Mouse (Mus musculus) intestine, embryonic 15.5 days (tissue): ENCODE measurements around the gene Cpeb3. TPM values are rescaled to one million over a fixed set of nuclear protein-coding genes. Genes with fewer than 3 reads are reported as not detected.
A peak's percentile ranks its signal among the peaks of the same experiment; 100 is the strongest.

Experiments
- ATAC-seq: fragments of 200-750 bp; cut with Nextera tagmentation; 2 replicates; pipeline ENCODE4 v1.8.0; 2017; ENCODE audit warnings: moderate TSS enrichment, moderate library complexity
- H3K27ac ChIP-seq: fragments of 300-500 bp; sonication (generic); 2 replicates; pipeline ENCODE4 v1.5.1; 2015; ENCODE audit warnings: mild to moderate bottlenecking, inconsistent platforms
- H3K27me3 ChIP-seq: fragments of 300-500 bp; sonication (generic); replicated peaks from 2 replicates; pipeline ENCODE4 v1.6.1; 2015; ENCODE audit warnings: inconsistent platforms
- H3K36me3 ChIP-seq: fragments of 300-500 bp; sonication (generic); 2 replicates; pipeline ENCODE4 v1.6.1; 2015; ENCODE audit warnings: inconsistent platforms
- H3K4me1 ChIP-seq: fragments of 300-500 bp; sonication (generic); replicated peaks from 2 replicates; pipeline ENCODE4 v1.6.1; 2015; ENCODE audit warnings: inconsistent platforms
- H3K4me2 ChIP-seq: fragments of 300-500 bp; sonication (generic); replicated peaks from 2 replicates; pipeline ENCODE4 v1.6.1; 2015; ENCODE audit warnings: mild to moderate bottlenecking, inconsistent platforms
- H3K4me3 ChIP-seq: fragments of 300-500 bp; sonication (generic); replicated peaks from 2 replicates; pipeline ENCODE4 v1.5.1; 2015; ENCODE audit warnings: inconsistent platforms
- H3K9ac ChIP-seq: fragments of 300-500 bp; sonication (generic); 2 replicates; pipeline ENCODE4 v1.6.1; 2015; ENCODE audit warnings: inconsistent platforms
- H3K9me3 ChIP-seq: fragments of 300-500 bp; sonication (generic); 2 replicates; pipeline ENCODE4 v1.6.1; 2016; ENCODE audit warnings: inconsistent platforms
- WGBS: fragments of 180-500 bp; shearing (Covaris S2); methylation state at CpG from one replicate; pipeline ENCODE4 v1.1.7; 2015; 5-methylcytosine and 5-hydroxymethylcytosine counted together
- polyA plus RNA-seq: library from polyadenylated mRNA; unstranded; fragments of >200 nt; fragmentation: Nextera tagmentation; extraction: Ambion mirVana; gene quantifications from 2 replicates; pipeline ENCODE4 v1.2.1, GENCODE M21; 2015

Cpeb3 gene
- polyA plus RNA-seq, 1 experiment from 2014 or later: 0.85 TPM

GRCm38 (mm10) chr19:37074726-37075125 lies 133.7 kb downstream of the Cpeb3 start:
- ATAC-seq: no peak
- no peak overlapping the region for H3K9ac ChIP-seq
- WGBS: 51% methylated on average over 5 of the region's 5 CpGs
- H3K4me2 ChIP-seq: no peak overlapping the region
- H3K27me3 ChIP-seq: no peaks in the 10 kb centered on the region
- H3K27ac ChIP-seq: no peak overlapping the region
- no peaks in the 10 kb centered on the region for H3K9me3 ChIP-seq
- H3K36me3 ChIP-seq: no peaks in the 10 kb centered on the region
- no peaks in the 10 kb centered on the region for H3K4me1 ChIP-seq
- H3K4me3 ChIP-seq: no peak overlapping the region

DNA sequence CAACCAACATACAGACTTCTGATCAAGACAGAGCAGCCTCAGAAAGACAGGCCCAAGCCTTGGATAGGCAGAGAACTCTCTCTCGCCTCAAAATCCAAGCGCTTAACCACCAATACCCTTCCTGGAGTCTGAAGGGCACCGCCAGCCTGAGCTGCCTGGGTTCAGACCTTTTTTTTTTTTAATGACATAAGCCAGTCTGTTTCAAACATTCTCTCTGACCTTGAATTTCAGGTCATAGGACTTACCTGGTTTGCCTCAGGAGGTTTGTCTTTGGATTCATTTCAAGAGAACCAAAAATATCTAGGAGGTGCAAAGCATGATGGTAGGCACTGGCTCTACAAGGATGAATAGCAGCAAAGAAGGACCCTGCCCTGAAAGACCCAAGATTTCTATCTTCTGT lies 134.1 kb downstream of the Cpeb3 start:
- no peaks in the 10 kb centered on the region for H3K36me3 ChIP-seq
- H3K4me2 ChIP-seq: no peak overlapping the region
- H3K27ac ChIP-seq: no peak overlapping the region
- no peaks in the 10 kb centered on the region for H3K27me3 ChIP-seq
- 90% methylated on average over 3 of the region's 3 CpGs for WGBS
- no peaks in the 10 kb centered on the region for H3K9me3 ChIP-seq
- no peak overlapping the region for H3K4me3 ChIP-seq
- ATAC-seq: no peak
- H3K9ac ChIP-seq: no peak overlapping the region
- no peaks in the 10 kb centered on the region for H3K4me1 ChIP-seq

DNA sequence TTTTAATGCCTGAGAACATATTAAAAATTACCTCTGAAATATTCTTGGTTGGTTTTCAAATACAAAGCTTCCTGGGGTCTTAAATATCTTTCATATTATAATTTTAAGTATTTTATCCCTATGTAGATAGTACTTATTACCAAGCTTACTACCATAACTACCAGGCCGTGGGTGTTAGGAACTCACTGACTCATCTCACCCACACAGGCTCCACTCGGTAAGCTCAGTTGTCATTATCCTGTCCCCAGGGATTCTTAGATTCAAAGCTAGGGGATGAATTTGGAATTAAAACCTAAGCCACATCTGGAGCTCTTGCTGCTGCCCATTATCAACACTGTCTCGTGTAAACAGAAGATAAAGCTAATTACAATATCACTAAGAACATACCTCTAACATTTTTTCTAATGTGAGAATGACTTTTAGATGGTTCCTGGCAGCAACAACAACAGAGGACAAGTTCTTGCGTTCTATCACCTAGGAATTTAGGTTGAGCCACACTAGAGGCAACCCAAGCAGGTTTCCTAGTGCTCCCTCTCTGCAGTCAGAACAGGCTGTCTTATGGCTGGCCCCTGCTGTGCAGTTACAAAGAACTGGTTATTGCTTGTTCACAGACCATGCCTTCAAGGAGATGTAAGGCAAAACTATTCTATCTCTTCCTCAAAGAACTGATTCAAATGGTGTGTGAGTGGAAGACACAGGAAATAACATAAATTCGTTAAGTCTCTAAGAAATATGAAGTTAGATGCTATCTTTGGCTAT lies 135.4 kb downstream of the Cpeb3 start:
- H3K27me3 ChIP-seq: no peaks in the 10 kb centered on the region
- 65% methylated on average over 5 of the region's 5 CpGs for WGBS
- H3K4me3 ChIP-seq: no peak overlapping the region
- ATAC-seq: no peak
- no peak overlapping the region for H3K4me2 ChIP-seq
- no peak overlapping the region for H3K27ac ChIP-seq
- H3K9ac ChIP-seq: no peak overlapping the region
- no peaks in the 10 kb centered on the region for H3K9me3 ChIP-seq
- no peaks in the 10 kb centered on the region for H3K4me1 ChIP-seq
- no peaks in the 10 kb centered on the region for H3K36me3 ChIP-seq

- 85% methylated on average over 4 of the region's 4 CpGs for WGBS
Measured at GRCm38 (mm10) chr19:37069243-37069642, 139.2 kb downstream of the Cpeb3 start.

DNA sequence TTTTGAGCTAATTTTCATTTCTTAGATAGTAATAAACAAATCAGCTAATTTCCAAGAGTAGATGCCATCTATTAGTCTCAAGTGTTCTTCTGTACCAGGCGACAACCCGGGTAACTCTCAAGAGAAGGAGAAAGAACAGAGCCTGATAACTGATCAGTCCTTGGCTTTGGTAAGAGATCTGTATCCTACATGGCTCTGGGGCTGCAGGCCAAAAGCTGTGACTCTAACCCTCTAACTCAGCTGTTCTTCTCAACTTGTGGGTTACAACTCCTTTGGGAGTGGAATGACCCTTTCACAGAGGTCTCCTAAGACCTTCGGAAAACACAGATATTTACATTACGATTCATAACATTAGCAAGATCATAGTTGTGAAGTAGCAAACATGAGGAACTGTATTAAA lies 148.3 kb downstream of the Cpeb3 start:
- H3K4me3 ChIP-seq: no peak overlapping the region
- no peak overlapping the region for H3K4me2 ChIP-seq
- no peaks in the 10 kb centered on the region for H3K36me3 ChIP-seq
- H3K9ac ChIP-seq: no peak overlapping the region
- ATAC-seq: no peak
- no peaks in the 10 kb centered on the region for H3K9me3 ChIP-seq
- H3K4me1 ChIP-seq: no peaks in the 10 kb centered on the region
- H3K27ac ChIP-seq: no peak overlapping the region
- 76% methylated on average over 4 of the region's 4 CpGs for WGBS
- no peaks in the 10 kb centered on the region for H3K27me3 ChIP-seq

More at GRCm38 (mm10) chr19:37069243-37069642, 139.2 kb downstream of the Cpeb3 start:
- no peaks in the 10 kb centered on the region for H3K36me3 ChIP-seq
- no peak overlapping the region for H3K27ac ChIP-seq
- no peak for ATAC-seq
- H3K4me1 ChIP-seq: no peaks in the 10 kb centered on the region
- H3K4me3 ChIP-seq: no peak overlapping the region
- H3K27me3 ChIP-seq: no peaks in the 10 kb centered on the region
- no peak overlapping the region for H3K4me2 ChIP-seq
- H3K9me3 ChIP-seq: no peaks in the 10 kb centered on the region
- no peak overlapping the region for H3K9ac ChIP-seq

GRCm38 (mm10) chr19:37059623-37060022 lies 148.8 kb downstream of the Cpeb3 start:
- WGBS: 49% methylated on average over 2 of the region's 2 CpGs
- no peak overlapping the region for H3K4me2 ChIP-seq
- H3K9ac ChIP-seq: no peak overlapping the region
- no peak overlapping the region for H3K27ac ChIP-seq
- H3K4me1 ChIP-seq: no peaks in the 10 kb centered on the region
- no peak for ATAC-seq
- no peaks in the 10 kb centered on the region for H3K27me3 ChIP-seq
- H3K4me3 ChIP-seq: no peak overlapping the region
- H3K36me3 ChIP-seq: no peaks in the 10 kb centered on the region
- H3K9me3 ChIP-seq: no peaks in the 10 kb centered on the region

DNA sequence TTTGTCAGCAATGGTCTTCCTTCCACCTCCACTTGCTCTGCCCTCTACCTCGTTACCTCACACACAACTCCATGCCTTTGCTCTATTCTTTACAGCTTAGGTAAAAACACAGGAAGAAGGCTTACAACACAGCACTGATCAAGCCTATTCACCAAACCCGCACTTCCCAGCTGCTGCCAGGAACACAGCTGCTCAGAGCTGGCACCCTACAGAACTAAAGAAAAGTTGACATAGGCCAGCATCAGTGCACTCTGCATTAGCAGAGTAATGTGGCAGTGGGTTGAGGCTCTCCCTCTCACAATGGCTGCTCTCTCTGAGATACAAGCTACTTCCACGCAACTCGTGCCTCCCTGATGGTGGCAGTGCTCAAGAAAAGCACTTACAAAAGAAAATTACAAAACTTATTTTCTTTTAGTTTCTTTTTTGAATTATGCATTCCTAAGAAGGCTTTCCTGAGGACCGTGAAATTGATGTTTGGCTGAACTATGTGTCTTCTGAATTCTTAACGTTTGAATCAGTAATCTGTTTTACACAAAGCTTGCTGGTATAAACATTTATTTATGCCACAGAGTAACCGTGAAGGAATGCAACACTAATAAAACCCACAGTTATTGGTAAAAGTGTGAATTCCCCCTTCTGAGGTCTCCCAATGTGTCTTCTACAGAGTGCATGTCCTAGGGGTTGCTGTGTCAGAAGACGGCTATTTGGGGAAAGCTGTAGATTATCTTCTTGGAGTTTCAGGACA lies 151.1 kb downstream of the Cpeb3 start:
- no peaks in the 10 kb centered on the region for H3K4me1 ChIP-seq
- H3K9me3 ChIP-seq: no peaks in the 10 kb centered on the region
- 78% methylated on average over 8 of the region's 8 CpGs for WGBS
- H3K36me3 ChIP-seq: no peaks in the 10 kb centered on the region
- H3K4me2 ChIP-seq: no peak overlapping the region
- no peaks in the 10 kb centered on the region for H3K27me3 ChIP-seq
- ATAC-seq: no peak
- H3K27ac ChIP-seq: no peak overlapping the region
- no peak overlapping the region for H3K4me3 ChIP-seq
- H3K9ac ChIP-seq: no peak overlapping the region

DNA sequence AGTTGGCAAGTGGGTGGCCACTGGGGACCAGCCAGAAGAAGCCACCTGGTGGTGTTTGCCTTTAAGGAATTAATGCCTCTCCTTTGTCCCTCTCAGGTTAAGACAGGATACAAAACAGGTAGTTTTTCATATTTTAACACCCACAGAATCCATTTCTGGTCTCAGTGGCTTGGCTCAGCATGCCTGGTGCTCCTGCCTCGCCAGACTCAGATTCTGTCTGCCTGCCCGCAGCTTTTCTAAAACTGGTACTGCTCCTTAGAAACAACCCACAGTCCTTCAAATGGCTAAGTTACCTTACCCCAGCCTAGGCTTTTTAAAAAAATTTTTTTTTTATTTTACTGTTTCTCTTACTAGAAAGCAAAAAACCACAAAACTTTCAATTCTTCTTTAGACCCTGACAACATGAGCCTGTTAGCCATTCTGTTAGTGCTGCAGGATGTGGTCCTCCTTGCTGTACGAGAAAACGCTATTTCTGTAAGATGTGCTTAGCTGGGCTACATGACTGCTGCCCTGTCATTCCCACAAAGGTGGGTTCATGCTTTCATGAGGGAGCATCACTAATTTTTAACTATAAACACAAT lies 152.3 kb downstream of the Cpeb3 start:
- H3K27ac ChIP-seq: no peak overlapping the region
- no peaks in the 10 kb centered on the region for H3K36me3 ChIP-seq
- H3K9me3 ChIP-seq: no peaks in the 10 kb centered on the region
- H3K4me2 ChIP-seq: no peak overlapping the region
- ATAC-seq: no peak
- H3K9ac ChIP-seq: no peak overlapping the region
- H3K4me1 ChIP-seq: no peaks in the 10 kb centered on the region
- WGBS: 82% methylated on average over 4 of the region's 4 CpGs
- no peak overlapping the region for H3K4me3 ChIP-seq
- no peaks in the 10 kb centered on the region for H3K27me3 ChIP-seq

DNA sequence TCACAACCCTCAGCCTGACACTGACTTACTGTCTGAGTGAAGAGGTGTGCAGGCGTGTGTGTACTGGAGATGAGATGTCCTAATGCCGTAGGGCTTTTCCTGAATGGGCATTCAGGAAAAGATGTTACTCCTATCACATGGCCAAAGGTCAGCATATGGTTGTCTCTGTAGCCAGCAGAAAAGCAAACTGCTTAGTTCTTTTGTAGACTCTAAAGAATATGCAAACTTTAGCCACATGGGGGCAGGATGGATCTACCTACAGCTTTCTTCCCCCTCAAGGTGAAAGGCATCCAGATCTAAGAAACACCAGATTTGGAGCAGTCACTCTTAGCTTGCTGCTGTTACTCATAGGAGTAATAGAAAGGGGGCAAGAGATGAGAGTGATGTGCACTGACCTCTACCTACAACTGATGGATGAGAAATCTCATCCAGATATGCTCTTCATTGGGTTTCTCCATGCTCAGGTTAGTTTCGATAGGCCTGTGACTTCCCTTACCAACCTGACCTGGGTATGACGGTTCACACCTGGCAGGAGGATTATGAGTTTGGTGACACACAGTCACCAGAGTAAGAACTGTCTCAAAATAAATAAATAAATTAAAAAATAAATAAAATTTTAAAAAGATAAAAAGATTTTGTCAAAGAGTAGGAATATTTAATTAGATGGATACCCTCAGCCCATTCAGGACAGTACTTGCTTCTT lies 157.6 kb downstream of the Cpeb3 start:
- no peaks in the 10 kb centered on the region for H3K36me3 ChIP-seq
- H3K27me3 ChIP-seq: no peaks in the 10 kb centered on the region
- no peak overlapping the region for H3K4me2 ChIP-seq
- H3K9ac ChIP-seq: no peak overlapping the region
- 63% methylated on average over 4 of the region's 4 CpGs for WGBS
- no peak overlapping the region for H3K4me3 ChIP-seq
- no peak overlapping the region for H3K27ac ChIP-seq
- no peaks in the 10 kb centered on the region for H3K9me3 ChIP-seq
- no peaks in the 10 kb centered on the region for H3K4me1 ChIP-seq
- 0 out of 2 replicates have a peak, but pooled peaks have one; percentile 23 for ATAC-seq

DNA sequence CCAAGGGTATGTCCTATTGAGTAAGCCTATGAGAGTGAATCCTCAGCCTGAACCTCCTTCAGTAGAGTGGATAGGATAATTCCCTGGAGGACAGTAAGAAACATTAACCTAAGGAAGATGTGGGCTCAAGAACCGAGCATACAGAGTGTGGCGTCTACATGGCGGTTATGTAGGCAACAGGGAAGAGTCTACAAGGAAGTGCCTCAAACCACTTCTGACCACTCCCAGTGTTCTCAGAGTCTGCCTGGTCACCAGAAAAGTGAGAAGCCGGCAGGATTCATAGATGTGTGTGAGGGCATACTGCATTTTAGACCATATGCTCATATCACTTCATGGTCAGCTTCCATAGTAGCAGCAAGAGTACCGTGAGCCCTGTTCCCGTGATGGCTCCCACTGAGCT lies 159.9 kb downstream of the Cpeb3 start:
- H3K4me3 ChIP-seq: no peak overlapping the region

DNA sequence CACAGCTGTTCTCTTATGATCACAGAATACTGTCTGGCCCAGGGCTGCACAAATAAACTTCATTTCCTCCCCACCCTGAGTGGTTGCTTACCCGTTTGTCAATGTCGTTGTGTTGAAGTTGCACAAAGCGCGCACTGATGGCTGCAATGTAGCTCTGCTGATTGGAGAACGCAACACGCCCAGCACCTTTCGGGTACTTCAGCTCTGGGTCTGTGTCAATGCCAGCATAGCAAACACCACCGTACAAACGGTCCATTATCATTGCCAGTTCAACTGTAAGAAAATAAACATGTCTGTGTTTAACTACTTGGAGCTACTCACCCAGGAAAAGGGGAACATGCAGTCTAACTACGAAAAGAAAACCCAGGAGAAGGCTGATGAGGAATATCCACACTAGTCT lies 164.0 kb downstream of the Cpeb3 start:
- Histone ChIP-seq H3K9ac (no peak overlapping the region), H3K4me3 (no peak overlapping the region), H3K27ac (no peak overlapping the region), H3K4me2 (no peak overlapping the region), H3K36me3 (no peaks in the 10 kb centered on the region), H3K27me3 (no peaks in the 10 kb centered on the region), H3K9me3 (no peaks in the 10 kb centered on the region), H3K4me1 (no peaks in the 10 kb centered on the region)
- 79% methylated on average over 10 of the region's 10 CpGs for WGBS
- ATAC-seq: no peak

More for the DNA sequence above, 159.9 kb downstream of the Cpeb3 start:
- Histone ChIP-seq H3K4me2 (no peak overlapping the region), H3K36me3 (no peaks in the 10 kb centered on the region), H3K9me3 (no peaks in the 10 kb centered on the region), H3K27me3 (no peaks in the 10 kb centered on the region), H3K27ac (no peak overlapping the region), H3K9ac (no peak overlapping the region), H3K4me1 (no peaks in the 10 kb centered on the region)
- no peak for ATAC-seq
- WGBS: 89% methylated on average over 6 of the region's 6 CpGs

DNA sequence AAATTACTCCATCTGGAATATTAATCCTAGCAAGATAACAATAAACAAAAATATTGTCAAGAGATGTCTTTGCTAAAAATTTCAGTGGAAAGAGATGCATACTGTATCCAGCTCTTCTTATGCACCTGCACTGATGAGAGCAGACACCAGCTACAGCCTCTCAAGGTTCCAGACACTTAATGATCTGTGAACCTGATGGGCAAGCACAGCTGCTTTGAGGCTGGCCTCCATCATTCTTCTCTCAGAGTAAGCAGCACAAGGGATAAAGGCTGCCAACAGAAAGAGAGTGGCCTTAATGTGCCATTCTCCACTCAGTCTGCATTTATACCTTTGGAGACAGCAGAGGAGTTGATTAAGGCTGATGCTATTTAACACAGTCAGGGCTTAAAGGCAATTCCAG lies 167.5 kb downstream of the Cpeb3 start:
- no peak for ATAC-seq
- Histone ChIP-seq H3K27ac (no peak overlapping the region), H3K4me1 (no peaks in the 10 kb centered on the region), H3K4me2 (no peak overlapping the region), H3K4me3 (no peak overlapping the region), H3K27me3 (no peaks in the 10 kb centered on the region), H3K9ac (no peak overlapping the region), H3K36me3 (no peaks in the 10 kb centered on the region), H3K9me3 (no peaks in the 10 kb centered on the region)
